Mouse (Mus musculus) spleen, adult 2 months (tissue): ENCODE data around the gene Tmem242.

Source experiments
- CTCF ChIP-seq: fragments of 200-500 bp; IDR thresholded peaks from 2 replicates; pipeline ENCODE4 v1.5.1; 2011; ENCODE audit warnings: mild to moderate bottlenecking, inconsistent platforms; ENCODE audit not compliant: insufficient read depth, insufficient read length, insufficient replicate concordance; ENCODE audit errors: extremely low read depth
- POLR2A ChIP-seq: fragments of 200-500 bp; IDR thresholded peaks from 2 replicates; pipeline ENCODE4 v1.6.1; 2011; ENCODE audit warnings: low read depth, low read length, inconsistent platforms

DNA sequence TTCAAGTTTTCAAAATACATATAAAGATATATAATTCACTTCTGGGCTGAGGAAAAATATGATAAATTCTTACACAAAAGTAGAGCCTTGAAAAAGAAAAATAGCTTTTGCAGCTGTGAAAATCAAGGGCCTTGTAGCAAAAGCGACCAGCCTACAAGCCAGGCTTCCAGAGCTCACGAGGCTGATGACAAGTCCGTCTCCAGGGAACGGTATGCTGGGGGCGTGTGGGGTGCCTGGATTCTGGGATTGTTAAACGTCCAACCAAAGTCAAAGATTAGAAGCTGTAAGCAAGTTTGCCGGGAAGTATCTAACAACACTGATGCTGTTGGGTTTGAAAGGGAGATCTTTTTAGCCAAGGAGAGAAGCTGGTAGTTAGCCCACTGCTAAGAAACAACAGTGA, 68.5 kb downstream of the Tmem242 start:
- TF ChIP-seq CTCF (no peak), POLR2A (no peak)
